Mouse (Mus musculus): ENCODE measurements around the gene Vmn1r43. TPM values are rescaled to one million over a fixed set of nuclear protein-coding genes. Genes with fewer than 3 reads are reported as not detected.

Vmn1r43 gene
- polyA plus RNA-seq, 1 experiment from 2014 or later, result not detected

- Histone ChIP-seq H3K36me3 (ENCODE audit: control insufficient read depth, insufficient read depth) (no peaks in the 10 kb centered on the region), H3K4me3 (ENCODE audit: low read length) (no peak overlapping the region), H3K4me2 (ENCODE audit: low read depth, low read length) (no peak overlapping the region), H3K9ac (ENCODE audit: low read length) (no peak overlapping the region), H3K4me1 (ENCODE audit: control insufficient read depth, insufficient read depth, low read length) (no peaks in the 10 kb centered on the region), H3K27ac (ENCODE audit: low read length) (no peak overlapping the region), H3K9me3 (replicated peaks; ENCODE audit: control insufficient read depth, low read length) (peaks cover 7% of the 10 kb centered on the region), H3K27me3 (ENCODE audit: control insufficient read depth, insufficient read depth, low read length) (no peaks in the 10 kb centered on the region)
- WGBS, result 65% methylated on average over 3 of the region's 3 CpGs
- ATAC-seq (replicated peaks; ENCODE audit: extremely low read depth, insufficient read depth, low FRiP score), result no peak
Measured at GRCm38 (mm10) chr6:89857552-89857951, 18.7 kb downstream of the Vmn1r43 start.

Other genes starting within 250 kb of the Vmn1r43 start
- 14.3 and 15.3 TPM in 2 replicates for gene Txnrd3, start 232.4 kb downstream of the Vmn1r43 start, polyA plus RNA-seq (2015; fragmentation: Nextera tagmentation; extraction: Ambion mirVana)
- not detected in 2 replicates for gene Vmn1r40, start 168.9 kb downstream of the Vmn1r43 start, polyA plus RNA-seq (2015; fragmentation: Nextera tagmentation; extraction: Ambion mirVana)
- gene Vmn1r41, start 135.6 kb downstream of the Vmn1r43 start, polyA plus RNA-seq (2015; fragmentation: Nextera tagmentation; extraction: Ambion mirVana), result not detected in 2 replicates
- gene Vmn1r42, start within 50 bp of the Vmn1r43 start, polyA plus RNA-seq (2015; fragmentation: Nextera tagmentation; extraction: Ambion mirVana), result not detected in 2 replicates
- not detected in 2 replicates for gene Vmn1r44, start 7.2 kb upstream of the Vmn1r43 start, polyA plus RNA-seq (2015; fragmentation: Nextera tagmentation; extraction: Ambion mirVana)
- not detected in 2 replicates for gene Vmn1r45, start 64.2 kb upstream of the Vmn1r43 start, polyA plus RNA-seq (2015; fragmentation: Nextera tagmentation; extraction: Ambion mirVana)
- gene Vmn1r46, start 92.9 kb upstream of the Vmn1r43 start, polyA plus RNA-seq (2015; fragmentation: Nextera tagmentation; extraction: Ambion mirVana), result not detected in 2 replicates
- not detected in 2 replicates for gene Vmn1r47, start 139.7 kb upstream of the Vmn1r43 start, polyA plus RNA-seq (2015; fragmentation: Nextera tagmentation; extraction: Ambion mirVana)
- gene Vmn1r48, start 160.4 kb upstream of the Vmn1r43 start, polyA plus RNA-seq (2015; fragmentation: Nextera tagmentation; extraction: Ambion mirVana), result not detected in 2 replicates
- not detected in 2 replicates for gene Vmn1r49, start 202.1 kb upstream of the Vmn1r43 start, polyA plus RNA-seq (2015; fragmentation: Nextera tagmentation; extraction: Ambion mirVana)
- gene Vmn1r50, start 225.0 kb upstream of the Vmn1r43 start, polyA plus RNA-seq (2015; fragmentation: Nextera tagmentation; extraction: Ambion mirVana), result not detected in 2 replicates
- not detected in 2 replicates for gene Vmn1r51, start 246.2 kb upstream of the Vmn1r43 start, polyA plus RNA-seq (2015; fragmentation: Nextera tagmentation; extraction: Ambion mirVana)

Measured in heart, embryonic 16.5 days (tissue).